Mouse (Mus musculus) MEL (cell line): ENCODE data around the gene Dgkg. TPM values are rescaled to one million over a fixed set of nuclear protein-coding genes. Genes with fewer than 3 reads are reported as not detected.

ENCODE experiments used
- DNase-seq: peaks from one replicate; pipeline ENCODE4 v3.0.0; 2011; ENCODE audit warnings: low read depth, low spot score
- H3K27ac ChIP-seq: 2 replicates; pipeline ENCODE4 v1.5.1; 2012; ENCODE audit warnings: low read depth, mild to moderate bottlenecking, control low read depth, low read length, moderate library complexity; ENCODE audit not compliant: control insufficient read depth
- H3K27me3 ChIP-seq, 2 experiments: fragments of 150-350 bp in 1 of 2; sonication (generic) in 1 of 2; 2 replicates each; pipeline ENCODE4 v1.6.1; 2012; ENCODE audit warnings: low read length in 2 of 2, mild to moderate bottlenecking in 2 of 2, improper control_type of control experiment in 1 of 2, moderate library complexity in 1 of 2; ENCODE audit not compliant: insufficient read depth in 2 of 2, control insufficient read depth in 1 of 2
- H3K36me3 ChIP-seq, 2 experiments: 2 replicates each; pipeline ENCODE4 v1.6.1; 2012 to 2014; ENCODE audit warnings: low read length in 2 of 2, improper control_type of control experiment in 1 of 2, inconsistent platforms in 1 of 2, mild to moderate bottlenecking in 1 of 2; ENCODE audit not compliant: insufficient read depth in 2 of 2, control insufficient read depth in 1 of 2
- H3K4me1 ChIP-seq, 2 experiments: fragments of 150-350 bp in 1 of 2; sonication (generic) in 1 of 2; 2 replicates each; pipeline ENCODE4 v1.6.1; 2012; ENCODE audit warnings: low read length in 2 of 2, improper control_type of control experiment in 1 of 2, mild to moderate bottlenecking in 1 of 2; ENCODE audit not compliant: insufficient read depth in 2 of 2, control insufficient read depth in 1 of 2
- H3K4me3 ChIP-seq, 2 experiments: fragments of 150-350 bp in 1 of 2; sonication (generic) in 1 of 2; 2 replicates each; pipeline ENCODE4 v1.5.1; 2012; ENCODE audit warnings: low read depth in 2 of 2, low read length in 2 of 2, mild to moderate bottlenecking in 2 of 2, moderate library complexity in 2 of 2, control low read depth in 1 of 2, improper control_type of control experiment in 1 of 2; ENCODE audit not compliant: control insufficient read depth in 1 of 2, insufficient read depth in 1 of 2
- H3K79me2 ChIP-seq: 2 replicates; pipeline ENCODE4 v1.6.1; 2012; ENCODE audit warnings: mild to moderate bottlenecking, low read length, moderate library complexity; ENCODE audit not compliant: control insufficient read depth, poor library complexity, insufficient read depth
- H3K9ac ChIP-seq: 2 replicates; pipeline ENCODE4 v1.6.1; 2012; ENCODE audit warnings: low read depth, mild to moderate bottlenecking, control low read depth, low read length, moderate library complexity; ENCODE audit not compliant: control insufficient read depth, poor library complexity, severe bottlenecking
- H3K9me3 ChIP-seq: fragments of 150-350 bp; sonication (generic); replicated peaks from 2 replicates; pipeline ENCODE4 v1.6.1; 2012; ENCODE audit warnings: mild to moderate bottlenecking, low read length, improper control_type of control experiment, moderate library complexity; ENCODE audit not compliant: insufficient read depth
- BHLHE40 ChIP-seq: IDR thresholded peaks from 2 replicates; pipeline ENCODE4 v1.6.1; 2012; ENCODE audit warnings: low read depth, mild to moderate bottlenecking, inconsistent platforms, low read length, improper control_type of control experiment, borderline replicate concordance
- ETS1 ChIP-seq: IDR thresholded peaks from 2 replicates; pipeline ENCODE4 v1.6.1; 2012; ENCODE audit warnings: low read depth, mild to moderate bottlenecking, inconsistent platforms, low read length, improper control_type of control experiment, moderate library complexity
- GABPA ChIP-seq: IDR thresholded peaks from 2 replicates; pipeline ENCODE4 v1.6.1; 2012; ENCODE audit warnings: low read depth, mild to moderate bottlenecking, inconsistent platforms, low read length, improper control_type of control experiment, moderate library complexity
- HCFC1 ChIP-seq: IDR thresholded peaks from 2 replicates; pipeline ENCODE4 v1.6.1; 2012; ENCODE audit warnings: low read depth, mild to moderate bottlenecking, inconsistent platforms, low read length, improper control_type of control experiment, moderate library complexity
- JUND ChIP-seq: IDR thresholded peaks from 2 replicates; pipeline ENCODE4 v1.6.1; 2011; ENCODE audit warnings: low read depth, mild to moderate bottlenecking, improper control_type of control experiment, low read length
- MAFK ChIP-seq: IDR thresholded peaks from 2 replicates; pipeline ENCODE4 v1.6.1; 2011; ENCODE audit warnings: low read depth, mild to moderate bottlenecking, low read length, improper control_type of control experiment, borderline replicate concordance
- MAX ChIP-seq: IDR thresholded peaks from 2 replicates; pipeline ENCODE4 v1.6.1; 2011; ENCODE audit warnings: low read length, improper control_type of control experiment
- MEF2A ChIP-seq: IDR thresholded peaks from 2 replicates; pipeline ENCODE4 v1.6.1; 2014; ENCODE audit warnings: low read depth, mild to moderate bottlenecking, inconsistent platforms, low read length, improper control_type of control experiment; ENCODE audit not compliant: poor library complexity, insufficient replicate concordance, severe bottlenecking; ENCODE audit errors: extremely low read depth
- MXI1 ChIP-seq: IDR thresholded peaks from 2 replicates; pipeline ENCODE4 v1.6.1; 2011; ENCODE audit warnings: mild to moderate bottlenecking, low read depth, low read length, improper control_type of control experiment
- NELFE ChIP-seq: IDR thresholded peaks from 2 replicates; pipeline ENCODE4 v1.6.1; 2011; ENCODE audit warnings: low read depth, low read length, improper control_type of control experiment
- POLR2A ChIP-seq, 2 experiments: IDR thresholded peaks; 2 replicates each; pipeline ENCODE4 v1.6.1; 2011 to 2012; ENCODE audit warnings: low read length in 2 of 2, mild to moderate bottlenecking in 2 of 2, control low read depth in 1 of 2, improper control_type of control experiment in 1 of 2, low read depth in 1 of 2, moderate library complexity in 1 of 2; ENCODE audit not compliant: control insufficient read depth in 1 of 2, insufficient read depth in 1 of 2, poor library complexity in 1 of 2
- POLR2AphosphoS2 ChIP-seq: IDR thresholded peaks from 2 replicates; pipeline ENCODE4 v1.6.1; 2011; ENCODE audit warnings: low read length, improper control_type of control experiment
- RAD21 ChIP-seq: IDR thresholded peaks from 2 replicates; pipeline ENCODE4 v1.6.1; 2011; ENCODE audit warnings: mild to moderate bottlenecking, low read depth, low read length, improper control_type of control experiment
- RCOR1 ChIP-seq: IDR thresholded peaks from 2 replicates; pipeline ENCODE4 v1.6.1; 2012; ENCODE audit warnings: low read depth, mild to moderate bottlenecking, inconsistent platforms, low read length, improper control_type of control experiment
- SIN3A ChIP-seq: IDR thresholded peaks from 2 replicates; pipeline ENCODE4 v1.6.1; 2012; ENCODE audit warnings: low read length, improper control_type of control experiment, inconsistent platforms
- TCF12 ChIP-seq: IDR thresholded peaks from 2 replicates; pipeline ENCODE4 v1.6.1; 2014; ENCODE audit warnings: low read depth, mild to moderate bottlenecking, inconsistent platforms, low read length, improper control_type of control experiment, moderate library complexity
- UBTF ChIP-seq: IDR thresholded peaks from 2 replicates; pipeline ENCODE4 v1.6.1; 2012; ENCODE audit warnings: low read depth, mild to moderate bottlenecking, inconsistent platforms, low read length, improper control_type of control experiment, moderate library complexity, borderline replicate concordance; ENCODE audit not compliant: insufficient read depth
- USF1 ChIP-seq: IDR thresholded peaks from 2 replicates; pipeline ENCODE4 v1.6.1; 2014; ENCODE audit warnings: low read depth, mild to moderate bottlenecking, inconsistent platforms, low read length, improper control_type of control experiment, moderate library complexity
- USF2 ChIP-seq, 2 experiments: IDR thresholded peaks; 2 replicates each; pipeline ENCODE4 v1.6.1; 2011 to 2012; ENCODE audit warnings: improper control_type of control experiment in 2 of 2, low read length in 2 of 2, borderline replicate concordance in 1 of 2, inconsistent platforms in 1 of 2, low read depth in 1 of 2, mild to moderate bottlenecking in 1 of 2; ENCODE audit not compliant: insufficient read depth in 1 of 2
- ZC3H11A ChIP-seq: IDR thresholded peaks from 2 replicates; pipeline ENCODE4 v1.6.1; 2012; ENCODE audit warnings: low read depth, mild to moderate bottlenecking, inconsistent platforms, low read length, improper control_type of control experiment
- polyA plus RNA-seq, 2 experiments: library from polyadenylated mRNA; stranded (reverse) in 1 of 2; unstranded in 1 of 2; fragments of >175 nt in 1 of 2; fragments of >200 nt in 1 of 2; gene quantifications; 2 replicates each; pipeline versions ENCODE4 v1.2.1 to v1.2.4; 2012; ENCODE audit warnings: low replicate concordance in 2 of 2, low read depth in 1 of 2; ENCODE audit not compliant: insufficient read length in 2 of 2, insufficient read depth in 1 of 2, missing spikeins in 1 of 2
- total RNA-seq: library from RNA; depleted of rRNA; stranded (reverse); fragments of 300-350 nt; gene quantifications from 2 replicates; pipeline ENCODE4 v1.2.3, GENCODE M21; 2012

The Dgkg gene
- total and polyA plus RNA-seq, 3 experiments: not detected

- H3K4me1 ChIP-seq: no peaks in the 10 kb centered on the region
- no peak overlapping the region for H3K9ac ChIP-seq
- no peak overlapping the region for H3K27ac ChIP-seq
- no peak overlapping the region for H3K4me3 ChIP-seq
- no peaks in the 10 kb centered on the region for H3K9me3 ChIP-seq
- H3K36me3 ChIP-seq: no peaks in the 10 kb centered on the region
- TF ChIP-seq TCF12: no peak
- no peak for TF ChIP-seq POLR2AphosphoS2
- TF ChIP-seq RAD21: no peak
- no peak for TF ChIP-seq BHLHE40
- no peak for TF ChIP-seq GABPA
- TF ChIP-seq UBTF: no peak
- TF ChIP-seq ZC3H11A: no peak
- no peak for TF ChIP-seq USF2 (IDR thresholded peaks at IDR 0.05; ENCODE audit: borderline replicate concordance in 1 of 2, insufficient read depth in 1 of 2, low read depth in 1 of 2, low read length in 2 of 2)
- TF ChIP-seq JUND: no peak
- no peak for TF ChIP-seq MAX
- no peak for TF ChIP-seq NELFE
- no peak for TF ChIP-seq HCFC1
- no peak for TF ChIP-seq MEF2A
- no peak for TF ChIP-seq SIN3A
- no peak for TF ChIP-seq USF1
- no peak for TF ChIP-seq RCOR1
- TF ChIP-seq ETS1: no peak
- TF ChIP-seq POLR2A (IDR thresholded peaks at IDR 0.05; ENCODE audit: control insufficient read depth in 1 of 2, insufficient read depth in 1 of 2, low read depth in 1 of 2, low read length in 2 of 2, poor library complexity in 1 of 2): no peak
- TF ChIP-seq MAFK: no peak
- no peak for TF ChIP-seq MXI1
- DNase-seq: no peak
- H3K27me3 ChIP-seq: no peaks in the 10 kb centered on the region
- H3K79me2 ChIP-seq: no peaks in the 10 kb centered on the region
Measured at GRCm38 (mm10) chr16:22493396-22493795, 163.6 kb downstream of the Dgkg start.

GRCm38 (mm10) chr16:22491446-22492166 is 165.4 kb downstream of the Dgkg start:
- Histone ChIP-seq H3K36me3 (no peaks in the 10 kb centered on the region), H3K4me3 (no peak overlapping the region), H3K27ac (no peak overlapping the region), H3K79me2 (no peaks in the 10 kb centered on the region), H3K9me3 (no peaks in the 10 kb centered on the region), H3K4me1 (no peaks in the 10 kb centered on the region), H3K27me3 (no peaks in the 10 kb centered on the region), H3K9ac (no peak overlapping the region)
- no peak for DNase-seq
- no peak for TF ChIP-seq MAX
